Mouse (Mus musculus): ENCODE results near the gene Rnf11. TPM values are rescaled to one million over a fixed set of nuclear protein-coding genes. Genes with fewer than 3 reads are reported as not detected.
"Not testable (repeated sequence)": the region's sequence is repeated elsewhere in the genome, so short reads cannot be mapped to it uniquely, and the experiment has no call there.

Gene Rnf11
- polyA plus RNA-seq, 1 experiment: 57.5 TPM

- H3K36me3 ChIP-seq (ENCODE audit: control insufficient read depth, insufficient read depth, low read length): no peaks in the 10 kb centered on the region
- DNase-seq: peak; percentile 47
- H3K27me3 ChIP-seq (replicated peaks; ENCODE audit: control insufficient read depth, insufficient read depth, low read length): no peaks in the 10 kb centered on the region
- 3% methylated on average over 56 of the region's 56 CpGs for WGBS
- H3K4me1 ChIP-seq (ENCODE audit: control insufficient read depth, insufficient read depth, low read length): no peaks in the 10 kb centered on the region
- H3K4me3 ChIP-seq (ENCODE audit: insufficient read depth, low read depth, low read length): peak within 1 kb of the TSS; percentile 56
- TF ChIP-seq CTCF (conservative IDR thresholded peaks at IDR 0.05; ENCODE audit: insufficient read depth, insufficient read length, low read depth, low read length) (no peak), POLR2A (IDR thresholded peaks at IDR 0.05; ENCODE audit: low read depth, low read length) (no peak)
- H3K27ac ChIP-seq (ENCODE audit: insufficient read depth, low read depth, low read length): no peak within 1 kb of the TSS
Observed at GRCm38 (mm10) chr4:109406486-109407175, 77.9 kb downstream of the Rnf11 start, which contains the start of gene Ttc39a. Gene Ttc39a (plus strand): TSS chr4:109406623.

GRCm38 (mm10) chr4:109406054-109406485, 78.5 kb downstream of the Rnf11 start:
- WGBS: 15% methylated on average over 3 of the region's 3 CpGs
- TF ChIP-seq POLR2A (IDR thresholded peaks at IDR 0.05; ENCODE audit: low read depth, low read length): no peak
- no peak for TF ChIP-seq CTCF (conservative IDR thresholded peaks at IDR 0.05; ENCODE audit: insufficient read depth, insufficient read length, low read depth, low read length)
- Histone ChIP-seq H3K36me3 (ENCODE audit: control insufficient read depth, insufficient read depth, low read length) (no peaks in the 10 kb centered on the region), H3K27me3 (replicated peaks; ENCODE audit: control insufficient read depth, insufficient read depth, low read length) (no peaks in the 10 kb centered on the region), H3K4me3 (ENCODE audit: insufficient read depth, low read depth, low read length) (peak overlapping the region; percentile 56; the same call in 1 of the 2 replicates), H3K27ac (ENCODE audit: insufficient read depth, low read depth, low read length) (no peak overlapping the region), H3K4me1 (ENCODE audit: control insufficient read depth, insufficient read depth, low read length) (no peaks in the 10 kb centered on the region)
- peak; percentile 81 for DNase-seq

- H3K27ac ChIP-seq (ENCODE audit: insufficient read depth, low read depth, low read length): no peak overlapping the region
- no peaks in the 10 kb centered on the region for H3K4me1 ChIP-seq (ENCODE audit: control insufficient read depth, insufficient read depth, low read length)
- no peak for DNase-seq
- H3K27me3 ChIP-seq (replicated peaks; ENCODE audit: control insufficient read depth, insufficient read depth, low read length): no peaks in the 10 kb centered on the region
- TF ChIP-seq POLR2A (IDR thresholded peaks at IDR 0.05; ENCODE audit: low read depth, low read length) (no peak), CTCF (conservative IDR thresholded peaks at IDR 0.05; ENCODE audit: insufficient read depth, insufficient read length, low read depth, low read length) (no peak)
- no peaks in the 10 kb centered on the region for H3K36me3 ChIP-seq (ENCODE audit: control insufficient read depth, insufficient read depth, low read length)
- WGBS: 65% methylated on average over 8 of the region's 8 CpGs
- H3K4me3 ChIP-seq (ENCODE audit: insufficient read depth, low read depth, low read length): no peak overlapping the region
Observed at GRCm38 (mm10) chr4:109405415-109405814, 79.1 kb downstream of the Rnf11 start.

- DNase-seq; H3K27me3 ChIP-seq (replicated peaks; ENCODE audit: control insufficient read depth, insufficient read depth, low read length); H3K36me3 ChIP-seq (ENCODE audit: control insufficient read depth, insufficient read depth, low read length); H3K4me1 ChIP-seq (ENCODE audit: control insufficient read depth, insufficient read depth, low read length); H3K4me3 ChIP-seq (ENCODE audit: insufficient read depth, low read depth, low read length); H3K27ac ChIP-seq (ENCODE audit: insufficient read depth, low read depth, low read length): not testable (repeated sequence)
- WGBS: 96% methylated on average over 3 of the region's 3 CpGs
Observed at GRCm38 (mm10) chr4:109404908-109405307, 79.6 kb downstream of the Rnf11 start.

GRCm38 (mm10) chr4:109401176-109401689, 83.3 kb downstream of the Rnf11 start:
- no peak overlapping the region for H3K27ac ChIP-seq (ENCODE audit: insufficient read depth, low read depth, low read length)
- no peaks in the 10 kb centered on the region for H3K4me1 ChIP-seq (ENCODE audit: control insufficient read depth, insufficient read depth, low read length)
- 0 out of 2 replicates have a peak, but pooled peaks have one; percentile 10 for TF ChIP-seq CTCF (conservative IDR thresholded peaks at IDR 0.05; ENCODE audit: insufficient read depth, insufficient read length, low read depth, low read length)
- no peak for TF ChIP-seq POLR2A (IDR thresholded peaks at IDR 0.05; ENCODE audit: low read depth, low read length)
- no peaks in the 10 kb centered on the region for H3K36me3 ChIP-seq (ENCODE audit: control insufficient read depth, insufficient read depth, low read length)
- 79% methylated on average over 5 of the region's 5 CpGs for WGBS
- no peaks in the 10 kb centered on the region for H3K27me3 ChIP-seq (replicated peaks; ENCODE audit: control insufficient read depth, insufficient read depth, low read length)
- DNase-seq: no peak
- no peak overlapping the region for H3K4me3 ChIP-seq (ENCODE audit: insufficient read depth, low read depth, low read length)

Other genes starting within 250 kb of the Rnf11 start
- 14.0 and 19.3 TPM in 2 replicates for gene Eps15, start 204.5 kb downstream of the Rnf11 start, polyA plus RNA-seq (2012; rRNA removed)
- gene Ttc39a, start 78.1 kb downstream of the Rnf11 start, polyA plus RNA-seq (2012; rRNA removed): 2.8 and 3.1 TPM in 2 replicates
- gene 4930522H14Rik, start 46.6 kb upstream of the Rnf11 start, polyA plus RNA-seq (2012; rRNA removed): not detected in 2 replicates
- 8.7 and 11.5 TPM in 2 replicates for gene Cdkn2c, start 182.5 kb upstream of the Rnf11 start, polyA plus RNA-seq (2012; rRNA removed)
- gene Faf1, start 191.9 kb upstream of the Rnf11 start, polyA plus RNA-seq (2012; rRNA removed): 8.6 and 8.7 TPM in 2 replicates

All from kidney, adult 2 months (tissue).